Mouse (Mus musculus) left cerebral cortex, adult 6 months (tissue): ENCODE measurements around the gene Ldb3. TPM values are rescaled to one million over a fixed set of nuclear protein-coding genes. Genes with fewer than 3 reads are reported as not detected.

Experiments used
- long read RNA-seq, 2 experiments: library from polyadenylated mRNA; unstranded; transcript quantifications; one replicate each; pipeline ENCODE4 v2.0.0; 2019 to 2020
- polyA plus RNA-seq: library from polyadenylated mRNA; unstranded; fragments of <200 nt; fragmentation: Nextera tagmentation; gene quantifications from 2 replicates; pipeline ENCODE4 v1.2.3, GENCODE M21; 2021

The Ldb3 gene
- 1.5 and 2.3 TPM in 2 replicates for polyA plus RNA-seq
- long read RNA-seq, experiment 1, partial matches to known transcripts, result 2 of 11 reads
- long read RNA-seq, experiment 1, other reads (novel, unspliced or antisense), result 9 of 11 reads
- long read RNA-seq, experiment 2, partial matches to known transcripts, result 1 of 1 reads
- long read RNA-seq, experiment 2, other reads (novel, unspliced or antisense), result 0 of 1 reads

DNA sequence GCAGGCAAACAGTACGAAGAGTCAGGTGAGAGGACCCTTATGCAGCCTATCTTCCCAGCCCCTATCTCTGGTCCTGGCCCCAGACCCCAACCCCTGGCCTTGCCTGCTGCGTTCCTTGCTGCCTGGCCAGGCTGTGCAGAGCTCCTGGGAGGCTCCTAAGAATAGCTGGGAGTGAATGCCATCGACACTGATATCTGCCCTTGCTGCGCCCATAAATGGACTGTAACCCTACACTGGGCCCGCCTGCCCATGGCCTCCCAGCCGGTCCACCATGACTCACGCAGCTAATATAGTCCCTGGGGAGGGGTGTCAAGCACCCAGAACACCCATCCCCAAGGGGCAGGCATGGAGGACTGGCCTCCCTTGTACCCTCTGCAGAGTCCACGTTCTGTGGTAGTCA is at the start of gene Ldb3:
TSS of gene Ldb3 (minus strand) at position 185 of the 400 bp plus-strand sequence.

DNA sequence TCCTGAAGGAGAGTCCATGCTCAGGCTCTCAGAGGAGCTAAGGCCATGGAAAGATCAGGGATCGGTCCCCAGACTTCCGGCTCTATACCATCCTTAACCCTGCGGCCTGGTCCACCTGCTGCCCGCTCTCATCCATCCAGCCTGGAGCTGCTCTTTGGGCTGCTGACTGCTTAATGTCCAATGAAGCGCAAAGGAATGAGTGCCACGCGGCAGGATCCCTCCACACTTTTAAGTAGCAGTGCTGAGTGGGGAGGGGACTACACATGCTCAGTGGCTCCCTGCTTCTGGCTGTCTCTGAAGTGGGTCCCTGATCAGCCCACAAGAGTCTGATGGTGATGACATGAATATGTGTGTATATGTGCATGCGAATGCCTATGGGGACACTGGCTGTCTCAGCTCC is 11.5 kb upstream of the Ldb3 start, which contains the start of gene Opn4:
TSS of gene Opn4 (minus strand) at position 202 of the 400 bp plus-strand sequence.

GRCm38 (mm10) chr14:34522701-34523100 is 65.8 kb downstream of the Ldb3 start, which contains the start of gene 9230112D13Rik:
Gene 9230112D13Rik (minus strand): TSS chr14:34522801.

DNA sequence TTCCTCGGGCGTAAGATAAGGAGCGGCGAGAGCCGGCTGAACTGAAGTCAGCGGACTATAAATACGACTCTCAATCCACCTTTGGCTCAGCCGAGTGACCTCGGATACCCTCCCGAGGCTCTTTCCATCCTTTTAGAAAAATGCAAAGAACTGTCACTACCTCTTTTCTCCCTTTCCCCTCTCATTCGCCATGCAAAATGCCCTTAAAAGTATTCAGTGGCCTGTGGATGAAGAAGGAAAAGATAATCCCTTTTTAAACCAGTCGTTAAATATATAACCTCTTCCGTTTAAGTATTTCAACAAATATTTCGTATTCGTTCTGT is 85.2 kb downstream of the Ldb3 start, which contains the start of gene Bmpr1a:
TSS of gene Bmpr1a (minus strand) at position 17 of the 323 bp plus-strand sequence.

Other genes starting within 250 kb of the Ldb3 start
- gene Fam25c, start 233.2 kb downstream of the Ldb3 start, polyA plus RNA-seq, result 0.50 TPM in 1 of 2 replicates, not detected in the other
- gene Sncg, start 213.9 kb downstream of the Ldb3 start, polyA plus RNA-seq, result 3.8 and 5.9 TPM in 2 replicates
- 1.1 and 1.2 TPM in 2 replicates for gene Mmrn2, start 213.2 kb downstream of the Ldb3 start, polyA plus RNA-seq
- gene Bmpr1a, start 85.3 kb downstream of the Ldb3 start, polyA plus RNA-seq, result 5.0 and 8.2 TPM in 2 replicates
- gene 9230112D13Rik, start 65.9 kb downstream of the Ldb3 start, polyA plus RNA-seq, result not detected in 2 replicates
- 0.21 and 0.28 TPM in 2 replicates for gene Opn4, start 11.5 kb upstream of the Ldb3 start, polyA plus RNA-seq
- 7.4 and 10.8 TPM in 2 replicates for gene Wapl, start 85.2 kb upstream of the Ldb3 start, polyA plus RNA-seq
- 9.5 and 11.8 TPM in 2 replicates for gene Grid1, start 231.4 kb upstream of the Ldb3 start, polyA plus RNA-seq